In genomic region chr5:4834819-4835480, GRCm38 (mm10) we compare ENCODE assay signal across 10 mouse cellular contexts.
A peak's percentile ranks its signal among the peaks of the same experiment; 100 is the strongest.
DNase-seq lines count a peak whose midpoint lies in the region; ATAC-seq lines count a peak whose summit lies in the region.
"Had no signal": no experiment of that assay in that cellular context is flagged by ENCODE, and none has a peak within 500 bp of the region (broad histone marks: within the 10 kb centered on the region; RNA-seq: fewer than 3 reads in every experiment).

No protein-coding gene starts in this region.

- WGBS in forebrain, embryonic 10.5 days: 32% methylated on average over 13 of the region's 13 CpGs
- 33% methylated on average over 13 of the region's 13 CpGs for WGBS in intestine, embryonic 16.5 days
- 25% methylated on average over 13 of the region's 13 CpGs for WGBS in midbrain, embryonic 10.5 days

- no peak for ATAC-seq in intestine, embryonic 16.5 days

- no peaks in the 10 kb centered on the region for H3K9me3 ChIP-seq in forebrain, embryonic 10.5 days
- no peaks in the 10 kb centered on the region for H3K9me3 ChIP-seq in intestine, embryonic 16.5 days (ENCODE audit: control insufficient read depth, low read length)
- no peaks in the 10 kb centered on the region for H3K9me3 ChIP-seq in midbrain, embryonic 10.5 days (replicated peaks)
- H3K9me3 ChIP-seq: embryonic facial prominence, embryonic 15.5 days; liver, embryonic 13.5 days had no signal

- H3K4me3 ChIP-seq in forebrain, embryonic 10.5 days: no peak overlapping the region
- no peak overlapping the region for H3K4me3 ChIP-seq in intestine, embryonic 16.5 days (ENCODE audit: low read length)
- H3K4me3 ChIP-seq in midbrain, embryonic 10.5 days: no peak overlapping the region
- H3K4me3 ChIP-seq: embryonic facial prominence, embryonic 15.5 days; liver, embryonic 13.5 days had no signal

- H3K36me3 ChIP-seq in forebrain, embryonic 10.5 days (replicated peaks): no peaks in the 10 kb centered on the region
- H3K36me3 ChIP-seq in intestine, embryonic 16.5 days (ENCODE audit: control insufficient read depth, insufficient read depth, low read length): no peaks in the 10 kb centered on the region
- no peaks in the 10 kb centered on the region for H3K36me3 ChIP-seq in midbrain, embryonic 10.5 days
- H3K36me3 ChIP-seq: embryonic facial prominence, embryonic 15.5 days; liver, embryonic 13.5 days had no signal

- DNase-seq in adipocyte (ENCODE audit: low spot score): peak; percentile 80
- peak; percentile 51 for DNase-seq in forebrain, embryonic 10.5 days (ENCODE audit: extremely low spot score, low spot score)
- peak; percentile 61 for DNase-seq in midbrain, embryonic 10.5 days (ENCODE audit: low spot score)
- no peak for DNase-seq in urinary bladder, postnatal 4 days (ENCODE audit: low spot score in 2 of 2)
- DNase-seq in frontal cortex, postnatal 25 days (ENCODE audit: low spot score in 2 of 2): no peak
- no peak for DNase-seq in right cerebral cortex, postnatal 4 days
- DNase-seq in spleen, adult 18-20 months: no peak
- DNase-seq: liver, embryonic 13.5 days had no signal

- no peaks in the 10 kb centered on the region for H3K27me3 ChIP-seq in forebrain, embryonic 10.5 days (ENCODE audit: poor library complexity, severe bottlenecking)
- H3K27me3 ChIP-seq in intestine, embryonic 16.5 days (replicated peaks; ENCODE audit: control insufficient read depth, insufficient read depth, low read length): no peaks in the 10 kb centered on the region
- no peaks in the 10 kb centered on the region for H3K27me3 ChIP-seq in midbrain, embryonic 10.5 days (ENCODE audit: low read depth, poor library complexity, severe bottlenecking)
- H3K27me3 ChIP-seq: embryonic facial prominence, embryonic 15.5 days; liver, embryonic 13.5 days had no signal

- H3K9ac ChIP-seq in intestine, embryonic 16.5 days (ENCODE audit: low read depth, low read length): no peak overlapping the region
- H3K9ac ChIP-seq: embryonic facial prominence, embryonic 15.5 days; liver, embryonic 13.5 days had no signal

- no peak overlapping the region for H3K4me2 ChIP-seq in intestine, embryonic 16.5 days (ENCODE audit: low read depth, low read length)
- H3K4me2 ChIP-seq: embryonic facial prominence, embryonic 15.5 days; liver, embryonic 13.5 days had no signal

- H3K27ac ChIP-seq in forebrain, embryonic 10.5 days: peak overlapping the region; percentile 77
- H3K27ac ChIP-seq in intestine, embryonic 16.5 days (ENCODE audit: low read length): peak overlapping the region; percentile 18; the same call in 1 of the 2 replicates
- H3K27ac ChIP-seq in midbrain, embryonic 10.5 days (replicated peaks): peak overlapping the region; percentile 72
- H3K27ac ChIP-seq: embryonic facial prominence, embryonic 15.5 days; liver, embryonic 13.5 days had no signal

- H3K4me1 ChIP-seq in forebrain, embryonic 10.5 days: peaks cover 36% of the 10 kb centered on the region
- H3K4me1 ChIP-seq in intestine, embryonic 16.5 days (ENCODE audit: control insufficient read depth, insufficient read depth, low read length): 0 out of 2 replicates have a peak, but pooled peaks cover 7% of the 10 kb centered on the region
- peaks cover 32% of the 10 kb centered on the region for H3K4me1 ChIP-seq in midbrain, embryonic 10.5 days
- H3K4me1 ChIP-seq: embryonic facial prominence, embryonic 15.5 days; liver, embryonic 13.5 days had no signal

Comparison
In these comparisons a context has a peak if more than half of its experiments do, and no peak if none do; other contexts are left out.
1. DNase-seq: peak in adipocyte (single experiment), forebrain, embryonic 10.5 days (single experiment) and midbrain, embryonic 10.5 days (single experiment); none in urinary bladder, postnatal 4 days (0 of 2), frontal cortex, postnatal 25 days (0 of 2), right cerebral cortex, postnatal 4 days (single experiment) and spleen, adult 18-20 months (0 of 2).
2. H3K27ac ChIP-seq: peak in every context shown above with its lines; median percentile 77 in forebrain, embryonic 10.5 days; 72 in midbrain, embryonic 10.5 days; 18 in intestine, embryonic 16.5 days.